Mouse (Mus musculus) limb, embryonic 14.5 days (tissue): ENCODE results near the gene Atraid. TPM values are rescaled to one million over a fixed set of nuclear protein-coding genes. Genes with fewer than 3 reads are reported as not detected.
"Not testable (repeated sequence)": the region's sequence is repeated elsewhere in the genome, so short reads cannot be mapped to it uniquely, and the experiment has no call there.

ENCODE experiments used
- ATAC-seq: fragments of 200-750 bp; cut with Nextera tagmentation; 2 replicates; pipeline ENCODE4 v1.8.0; 2017; ENCODE audit warnings: low read depth, moderate number of reproducible peaks, moderate TSS enrichment; ENCODE audit not compliant: low FRiP score
- DNase-seq: peaks from one replicate; pipeline ENCODE4 v3.0.0-alpha.2; 2015; ENCODE audit warnings: low spot score
- H3K27ac ChIP-seq: fragments of 300-500 bp; sonication (generic); replicated peaks from 2 replicates; pipeline ENCODE4 v1.5.1; 2014; ENCODE audit warnings: low read depth, mild to moderate bottlenecking, low read length, moderate library complexity, mixed read lengths
- H3K27me3 ChIP-seq: fragments of 300-500 bp; sonication (generic); 2 replicates; pipeline ENCODE4 v1.6.1; 2014; ENCODE audit warnings: low read length, mixed read lengths; ENCODE audit not compliant: control insufficient read depth, insufficient read depth
- H3K36me3 ChIP-seq: fragments of 300-500 bp; sonication (generic); 2 replicates; pipeline ENCODE4 v1.6.1; 2014; ENCODE audit warnings: mild to moderate bottlenecking, low read length, moderate library complexity, mixed read lengths; ENCODE audit not compliant: control insufficient read depth, insufficient read depth
- H3K4me1 ChIP-seq: fragments of 300-500 bp; sonication (generic); 2 replicates; pipeline ENCODE4 v1.6.1; 2014; ENCODE audit warnings: antibody characterized with exemption, low read length, mixed read lengths; ENCODE audit not compliant: control insufficient read depth, insufficient read depth
- H3K4me2 ChIP-seq: fragments of 300-500 bp; sonication (generic); replicated peaks from 2 replicates; pipeline ENCODE4 v1.6.1; 2014; ENCODE audit warnings: low read depth, mild to moderate bottlenecking, low read length, moderate library complexity; ENCODE audit not compliant: severe bottlenecking
- H3K4me3 ChIP-seq: fragments of 300-500 bp; sonication (generic); replicated peaks from 2 replicates; pipeline ENCODE4 v1.5.1; 2014; ENCODE audit warnings: low read length
- H3K9ac ChIP-seq: fragments of 300-500 bp; sonication (generic); 2 replicates; pipeline ENCODE4 v1.6.1; 2014; ENCODE audit warnings: mild to moderate bottlenecking, low read depth, low read length, moderate library complexity; ENCODE audit not compliant: severe bottlenecking
- H3K9me3 ChIP-seq: fragments of 300-500 bp; sonication (generic); 2 replicates; pipeline ENCODE4 v1.6.1; 2016; ENCODE audit warnings: low read length; ENCODE audit not compliant: control insufficient read depth
- POLR2A ChIP-seq: fragments of 200-500 bp; IDR thresholded peaks from 2 replicates; pipeline ENCODE4 v1.8.0; 2012; ENCODE audit warnings: inconsistent platforms, mild to moderate bottlenecking, moderate library complexity, borderline replicate concordance; ENCODE audit not compliant: insufficient read depth, insufficient read length; ENCODE audit errors: extremely low read depth
- WGBS: fragments of 180-500 bp; shearing (Covaris S2); extraction: QIAGEN DNeasy Blood & Tissue Kit; methylation state at CpG from one replicate; pipeline ENCODE4 v1.1.7; 2014; 5-methylcytosine and 5-hydroxymethylcytosine counted together
- polyA plus RNA-seq, 2 experiments: library from polyadenylated mRNA; depleted of rRNA in 1 of 2; stranded (reverse) in 1 of 2; unstranded in 1 of 2; fragments of >200 nt; fragmentation: Nextera tagmentation in 1 of 2; extraction: Ambion mirVana in 1 of 2; gene quantifications; 2 replicates each; pipeline versions ENCODE4 v1.2.1 to v1.2.3; 2012 to 2014

Atraid gene
- polyA plus RNA-seq, 2 experiments, result 134 to 190 TPM

GRCm38 (mm10) chr5:31046416-31046815 lies 1.7 kb upstream of the Atraid start:
- Histone ChIP-seq H3K9ac (no peak overlapping the region), H3K36me3 (peaks cover 15% of the 10 kb centered on the region; the same call in 1 of the 2 replicates), H3K27me3 (no peaks in the 10 kb centered on the region), H3K27ac (no peak overlapping the region), H3K9me3 (no peaks in the 10 kb centered on the region), H3K4me1 (peaks cover 4% of the 10 kb centered on the region; the same call in 1 of the 2 replicates), H3K4me3 (no peak overlapping the region), H3K4me2 (no peak overlapping the region)
- 91% methylated on average over 6 of the region's 6 CpGs for WGBS
- TF ChIP-seq POLR2A, result no peak
- ATAC-seq (no peak), DNase-seq (no peak)

GRCm38 (mm10) chr5:31047074-31047473 lies 1.0 kb upstream of the Atraid start:
- Histone ChIP-seq H3K27ac (no peak overlapping the region), H3K27me3 (no peaks in the 10 kb centered on the region), H3K4me1 (peaks cover 4% of the 10 kb centered on the region; the same call in 1 of the 2 replicates), H3K4me3 (peak overlapping the region; percentile 75), H3K9ac (no peak overlapping the region), H3K9me3 (no peaks in the 10 kb centered on the region), H3K4me2 (peak overlapping the region; percentile 75), H3K36me3 (peaks cover 15% of the 10 kb centered on the region; the same call in 1 of the 2 replicates)
- 80% methylated on average over 5 of the region's 5 CpGs for WGBS
- no peak for ATAC-seq
- no peak for TF ChIP-seq POLR2A
- DNase-seq, result no peak

- 1% methylated on average over 23 of the region's 23 CpGs for WGBS
- Histone ChIP-seq H3K9ac (peak within 1 kb of the TSS; percentile 81), H3K36me3 (0 out of 2 replicates have a peak, but pooled peaks cover 1% of the 10 kb centered on the region), H3K4me3 (peak within 1 kb of the TSS; percentile 75), H3K4me1 (peaks cover 7% of the 10 kb centered on the region), H3K4me2 (peak within 1 kb of the TSS; percentile 75), H3K27me3 (no peaks in the 10 kb centered on the region), H3K9me3 (no peaks in the 10 kb centered on the region), H3K27ac (peak within 1 kb of the TSS; percentile 88)
- no peak for TF ChIP-seq POLR2A
- ATAC-seq (0 out of 2 replicates have a peak, but pooled peaks have one; percentile 14), DNase-seq (peak; percentile 70)
Measured at GRCm38 (mm10) chr5:31048763-31049641, 890 bp downstream of the Atraid start, which contains the start of gene Slc5a6. Gene Slc5a6, minus strand, starts transcription at chr5:31048924.

- no peak for TF ChIP-seq POLR2A
Measured at GRCm38 (mm10) chr5:31050427-31050826, 2.3 kb downstream of the Atraid start.

GRCm38 (mm10) chr5:31053728-31054127 lies 5.6 kb downstream of the Atraid start:
- H3K4me2 ChIP-seq, result peak overlapping the region; percentile 76
- H3K27me3 ChIP-seq, H3K9me3 ChIP-seq, ATAC-seq, H3K4me1 ChIP-seq, H3K9ac ChIP-seq, DNase-seq: not testable (repeated sequence)
- 47% methylated on average over 4 of the region's 4 CpGs for WGBS
- peak overlapping the region; percentile 75 for H3K27ac ChIP-seq
- H3K4me3 ChIP-seq, result peak overlapping the region; percentile 67
- H3K36me3 ChIP-seq, result peaks cover 18% of the 10 kb centered on the region

More at GRCm38 (mm10) chr5:31050427-31050826, 2.3 kb downstream of the Atraid start:
- no peak overlapping the region for H3K9ac ChIP-seq
- no peak overlapping the region for H3K4me2 ChIP-seq
- H3K9me3 ChIP-seq, result no peaks in the 10 kb centered on the region
- H3K27me3 ChIP-seq, result no peaks in the 10 kb centered on the region
- no peak overlapping the region for H3K27ac ChIP-seq
- H3K36me3 ChIP-seq, result no peaks in the 10 kb centered on the region
- peaks cover 8% of the 10 kb centered on the region for H3K4me1 ChIP-seq
- ATAC-seq, result no peak
- no peak for DNase-seq
- H3K4me3 ChIP-seq, result no peak overlapping the region
